Mouse (Mus musculus) lung, adult 18-20 months (tissue): ENCODE results near the gene Gm3573.
"Not testable (repeated sequence)": the region's sequence is repeated elsewhere in the genome, so short reads cannot be mapped to it uniquely, and the experiment has no call there.

Experiments
- DNase-seq, 2 experiments: peaks; one replicate each; pipeline ENCODE4 v3.0.0; 2022; ENCODE audit warnings: mixed read lengths in 2 of 2

Gene Gm3573

GRCm38 (mm10) chr14:42190691-42191090, at the start of gene Gm3573:
Gene Gm3573, minus strand, starts transcription at chr14:42190791.
- not testable (repeated sequence) for DNase-seq

- DNase-seq: peak in 1 of 2 experiments; percentile 8
These were observed 26.4 kb upstream of the Gm3573 start for GRCm38 (mm10) chr14:42216766-42217537.

GRCm38 (mm10) chr14:42183936-42184335, 6.7 kb downstream of the Gm3573 start:
- DNase-seq: peak; percentile 2 to 5

GRCm38 (mm10) chr14:42162522-42162921, 28.1 kb downstream of the Gm3573 start, which contains the start of gene Gm17027:
Gene Gm17027, minus strand, starts transcription at chr14:42162622.
- DNase-seq: not testable (repeated sequence)
